Mouse (Mus musculus) gastrocnemius, adult 8-10 months (tissue): ENCODE data around the gene Rasgef1a. TPM values are rescaled to one million over a fixed set of nuclear protein-coding genes. Genes with fewer than 3 reads are reported as not detected.

Experiments
- DNase-seq, 2 experiments: peaks; one replicate each; pipeline ENCODE4 v3.0.0; 2022; ENCODE audit warnings: low spot score in 2 of 2
- total RNA-seq, 4 experiments: library from RNA; stranded (reverse); gene quantifications; 2 replicates each; pipeline ENCODE4 v1.2.4; 2022

Rasgef1a gene
- total RNA-seq, 4 experiments from 2014 or later = 0.11 to 0.38 (median 0.17) TPM

- no peak for DNase-seq
These were observed 60.2 kb downstream of the Rasgef1a start for GRCm38 (mm10) chr6:118071416-118071815.

- no peak for DNase-seq
These were observed 60.9 kb downstream of the Rasgef1a start for GRCm38 (mm10) chr6:118072176-118072575.

- no peak for DNase-seq
These were observed 62.9 kb downstream of the Rasgef1a start for GRCm38 (mm10) chr6:118074151-118074550.

GRCm38 (mm10) chr6:118076256-118076655, 65.0 kb downstream of the Rasgef1a start:
- DNase-seq = no peak

- no peak for DNase-seq
These were observed 65.5 kb downstream of the Rasgef1a start for GRCm38 (mm10) chr6:118076748-118077147.

- no peak for DNase-seq
These were observed 66.2 kb downstream of the Rasgef1a start for GRCm38 (mm10) chr6:118077421-118077820.

- DNase-seq = no peak
These were observed 67.5 kb downstream of the Rasgef1a start for GRCm38 (mm10) chr6:118078751-118079150.

GRCm38 (mm10) chr6:118079292-118079691, 68.1 kb downstream of the Rasgef1a start:
- no peak for DNase-seq

GRCm38 (mm10) chr6:118079762-118080465, 68.7 kb downstream of the Rasgef1a start:
- no peak for DNase-seq

GRCm38 (mm10) chr6:118080711-118081110, 69.5 kb downstream of the Rasgef1a start:
- DNase-seq = no peak

- DNase-seq = no peak
These were observed 71.1 kb downstream of the Rasgef1a start for GRCm38 (mm10) chr6:118082384-118082783.

- DNase-seq = no peak
These were observed 72.4 kb downstream of the Rasgef1a start for GRCm38 (mm10) chr6:118083608-118084007.

GRCm38 (mm10) chr6:118084596-118084995, 73.4 kb downstream of the Rasgef1a start:
- DNase-seq = no peak

GRCm38 (mm10) chr6:118087955-118088354, 76.7 kb downstream of the Rasgef1a start:
- no peak for DNase-seq

GRCm38 (mm10) chr6:118088750-118089440, 77.7 kb downstream of the Rasgef1a start:
- DNase-seq = no peak

- no peak for DNase-seq
These were observed 79.6 kb downstream of the Rasgef1a start for GRCm38 (mm10) chr6:118090827-118091226.

- DNase-seq = no peak
These were observed 86.6 kb downstream of the Rasgef1a start for GRCm38 (mm10) chr6:118097765-118098365.

- DNase-seq = no peak
These were observed 88.1 kb downstream of the Rasgef1a start for GRCm38 (mm10) chr6:118099311-118099802.

- no peak for DNase-seq
These were observed 100.6 kb downstream of the Rasgef1a start for GRCm38 (mm10) chr6:118111810-118112209.

- DNase-seq = no peak
These were observed 111.5 kb downstream of the Rasgef1a start for GRCm38 (mm10) chr6:118122767-118123166.

- DNase-seq = no peak
These were observed 115.3 kb downstream of the Rasgef1a start for GRCm38 (mm10) chr6:118126577-118126976.

- DNase-seq = no peak
These were observed 116.0 kb downstream of the Rasgef1a start for GRCm38 (mm10) chr6:118127198-118127597.
